Mouse (Mus musculus) frontal cortex, postnatal 10 days (tissue): ENCODE measurements around the gene Lgals12.

Experiments used
- DNase-seq, 2 experiments: peaks; one replicate each; pipeline ENCODE4 v3.0.0; 2022; ENCODE audit warnings: low spot score in 2 of 2, mixed read lengths in 1 of 2

The Lgals12 gene

DNA sequence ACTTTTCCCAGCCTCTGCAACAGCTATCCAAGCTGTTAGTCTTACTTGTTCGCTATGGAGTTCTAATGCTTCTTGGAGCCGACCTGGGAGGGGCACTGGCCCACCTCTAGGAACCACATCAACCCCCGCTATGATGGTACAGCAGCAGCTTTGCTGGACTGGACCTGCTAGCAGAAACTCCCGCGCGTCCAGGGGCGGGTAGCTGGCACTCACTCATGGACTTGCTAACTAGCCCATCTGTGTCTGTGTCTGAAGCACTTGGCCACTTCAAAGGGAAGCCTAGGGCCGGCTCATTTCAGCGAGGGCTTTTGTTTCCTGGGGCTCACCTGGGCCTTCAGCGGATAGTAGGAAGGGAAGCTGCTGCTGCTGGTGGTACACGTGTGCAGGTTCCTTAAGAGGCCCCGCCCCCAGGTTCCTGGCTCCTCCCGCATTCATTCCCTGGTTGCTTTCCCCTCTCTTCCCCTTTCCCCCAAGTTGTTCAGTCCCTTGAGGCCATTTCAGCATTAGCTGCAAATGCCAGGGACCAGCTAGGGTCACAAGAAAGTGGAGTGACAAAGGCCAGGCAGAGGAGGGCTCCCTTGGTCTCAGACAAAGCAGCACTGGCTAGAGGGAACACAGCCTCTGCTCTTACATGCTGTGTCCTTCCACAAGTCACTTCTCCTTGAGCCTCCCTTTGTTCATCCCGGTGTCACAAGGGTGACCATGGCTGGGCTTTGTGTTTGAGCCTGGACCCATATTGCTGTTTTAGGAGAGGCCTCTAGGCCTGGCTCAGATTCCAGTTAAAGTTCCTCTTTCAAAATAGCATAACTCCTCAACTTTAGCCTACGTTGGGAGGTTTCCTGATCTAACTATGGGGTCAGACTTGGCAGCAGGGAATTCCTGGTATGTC lies at the start of gene Lgals12:
Gene Lgals12 (minus strand): TSS at position 393 of the 889 bp plus-strand sequence.
- DNase-seq, result peak; percentile 35 to 48

DNA sequence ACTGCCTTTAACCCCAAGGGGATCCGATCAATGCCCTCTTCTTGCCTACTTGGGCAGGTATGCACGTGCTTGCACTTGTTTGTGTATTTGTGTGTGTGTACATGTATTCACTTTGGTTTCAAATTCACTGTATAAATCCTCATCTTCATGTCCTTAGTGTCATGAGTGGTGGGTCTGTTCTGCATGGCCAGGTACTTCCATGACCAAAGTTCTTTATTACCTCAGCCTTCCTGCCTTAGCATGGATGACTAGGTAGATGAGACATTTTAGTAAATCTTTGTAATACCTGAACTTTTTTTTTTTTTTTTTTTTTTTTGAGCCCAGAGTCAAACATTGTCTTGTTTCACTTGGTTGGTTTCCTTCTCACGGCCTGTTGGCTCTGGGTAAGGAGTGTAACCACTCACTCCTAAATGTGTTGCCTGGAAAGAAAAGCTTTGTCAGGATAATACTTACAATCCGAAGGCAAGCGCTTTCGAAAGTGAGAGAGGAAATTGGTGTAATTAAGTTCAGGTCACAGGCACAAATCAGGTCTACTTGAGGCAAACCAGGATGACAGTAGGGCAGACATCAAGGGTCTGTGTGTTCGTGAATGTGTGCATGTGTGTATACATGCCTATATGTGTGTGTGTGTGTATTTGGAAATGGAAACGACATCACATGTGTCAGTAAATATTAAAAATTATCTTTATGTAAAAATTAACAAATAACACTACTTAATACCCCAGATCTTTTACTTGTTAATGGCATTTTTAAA lies 42.1 kb upstream of the Lgals12 start:
- no peak for DNase-seq

DNA sequence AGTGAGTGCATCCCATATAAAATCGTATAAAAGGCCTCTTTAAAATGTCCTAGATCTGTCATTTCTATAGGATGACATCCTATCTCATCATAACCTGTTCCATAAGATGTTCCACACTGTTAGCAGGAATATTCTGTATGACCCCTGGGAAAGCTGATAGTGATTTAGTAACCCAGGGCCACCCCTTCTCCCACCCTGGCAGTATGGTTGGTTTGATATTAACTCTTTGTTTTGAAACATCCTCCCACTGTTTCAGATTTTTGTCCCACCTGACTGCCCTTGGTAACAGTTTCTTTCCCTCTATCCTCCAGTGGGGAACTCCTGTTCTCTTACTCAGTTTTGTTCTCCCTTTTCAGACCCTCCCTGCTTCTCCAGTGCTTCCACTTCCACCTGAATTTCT lies 26.8 kb upstream of the Lgals12 start:
- DNase-seq, result no peak

DNA sequence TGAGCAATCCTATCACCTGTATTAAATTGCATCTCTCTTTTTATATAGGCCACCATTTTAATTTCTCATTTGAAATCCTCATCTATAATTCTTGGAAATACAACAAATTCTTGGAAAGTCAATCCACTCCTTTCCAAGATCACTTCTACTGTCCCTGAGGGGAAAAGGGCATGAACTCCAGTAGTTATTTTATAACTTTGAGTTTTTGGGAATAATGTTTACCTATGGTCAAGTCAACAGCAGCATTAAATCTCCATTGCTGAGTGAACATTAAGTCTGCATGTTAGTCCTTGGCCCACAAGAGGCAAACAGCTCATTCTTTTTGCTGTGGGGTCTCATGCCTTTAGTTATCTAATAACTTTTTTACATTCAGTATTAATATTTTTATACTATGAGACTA lies 26.0 kb upstream of the Lgals12 start:
- DNase-seq, result no peak

DNA sequence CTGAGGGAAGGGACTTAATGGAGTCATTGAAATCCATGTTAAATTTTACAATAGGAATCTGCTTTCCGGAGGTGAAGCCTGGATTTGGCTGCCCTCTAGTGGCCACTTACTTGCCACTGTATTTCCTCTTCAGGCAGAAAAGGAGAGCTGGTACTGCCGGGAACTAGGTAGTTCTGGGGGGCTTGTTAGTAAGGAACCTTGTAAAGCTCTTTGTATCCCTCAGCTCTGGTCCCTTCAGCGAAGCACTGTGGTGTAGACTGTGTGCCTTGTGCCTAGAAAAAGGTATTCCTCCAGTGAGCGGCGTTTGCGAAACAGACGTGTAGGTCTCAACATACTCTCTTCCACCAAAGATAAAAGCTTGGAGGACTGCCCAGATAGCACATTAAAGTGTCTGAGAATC lies 10.7 kb upstream of the Lgals12 start:
- DNase-seq, result peak in 1 of 2 experiments; percentile 67

DNA sequence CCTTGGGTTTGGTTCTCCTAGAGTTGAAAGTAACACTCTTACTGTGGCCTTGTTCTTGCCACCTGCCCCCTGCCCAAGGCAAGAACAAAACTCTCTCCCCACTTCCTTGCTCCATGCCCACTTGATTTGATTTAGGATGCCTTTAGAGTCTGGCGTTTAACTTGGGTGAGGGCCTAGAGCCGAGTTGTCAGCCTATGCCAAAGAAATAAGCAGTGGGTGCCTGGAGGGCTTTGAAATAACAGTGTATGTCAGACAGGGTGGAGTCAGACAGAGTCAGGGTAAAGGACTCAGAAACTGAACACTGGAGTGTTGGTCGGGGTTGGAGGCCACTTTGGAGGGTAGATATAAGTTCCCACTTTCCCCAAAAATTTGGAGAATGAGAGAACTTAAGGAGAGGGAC lies 10.1 kb upstream of the Lgals12 start:
- DNase-seq, result no peak

DNA sequence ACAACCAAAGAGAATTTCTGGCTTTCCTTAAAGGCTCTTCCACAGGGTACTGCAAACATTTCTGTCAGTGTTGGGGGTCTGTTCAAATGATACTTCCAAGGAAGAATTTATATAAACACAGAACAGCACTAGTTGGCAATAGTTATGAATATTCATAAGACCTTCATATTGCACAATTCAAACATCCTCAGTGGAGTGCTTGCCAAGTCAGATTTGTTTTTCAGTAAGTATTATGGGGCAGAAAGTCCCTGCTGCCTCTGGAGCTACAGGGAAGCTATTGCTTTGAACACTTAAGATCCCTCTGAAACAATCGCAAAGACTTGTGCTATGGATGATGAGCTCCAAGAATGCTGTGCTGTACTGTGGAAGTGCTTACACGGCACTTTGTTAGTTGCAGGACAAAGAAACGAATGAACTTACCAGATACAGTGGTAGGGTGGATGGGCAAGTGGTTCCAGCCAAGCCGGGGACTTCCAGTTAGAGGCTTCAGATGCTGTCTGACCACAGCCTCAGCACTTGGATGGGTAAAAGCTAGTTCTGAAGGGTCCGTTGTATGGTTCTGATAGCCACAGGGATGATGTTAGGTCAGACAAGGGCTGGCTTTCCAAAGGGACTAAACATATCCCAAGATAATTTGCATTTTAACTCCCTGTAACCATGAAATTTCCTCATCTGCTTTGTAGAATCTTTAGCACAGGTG lies 9.4 kb upstream of the Lgals12 start:
- DNase-seq, result no peak

DNA sequence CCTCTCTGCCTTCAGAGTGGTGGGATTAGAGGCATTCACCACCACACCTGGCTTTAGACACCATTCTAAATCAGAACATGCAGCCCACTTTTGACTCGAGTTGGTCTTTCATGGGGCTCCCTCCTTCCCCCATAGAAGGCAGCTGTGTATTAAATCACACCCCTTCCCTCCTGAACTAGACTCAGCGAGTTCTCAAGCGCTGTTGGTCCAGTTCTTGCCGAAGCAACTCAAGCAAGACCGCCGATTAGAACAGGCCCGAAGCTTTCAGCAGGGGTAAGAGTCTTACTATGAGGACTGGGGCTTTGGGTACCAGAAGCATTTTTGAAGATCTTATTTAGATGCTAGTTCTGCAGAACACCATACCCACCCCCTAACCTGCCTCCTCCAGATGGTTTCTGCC lies 6.2 kb upstream of the Lgals12 start:
- no peak for DNase-seq

DNA sequence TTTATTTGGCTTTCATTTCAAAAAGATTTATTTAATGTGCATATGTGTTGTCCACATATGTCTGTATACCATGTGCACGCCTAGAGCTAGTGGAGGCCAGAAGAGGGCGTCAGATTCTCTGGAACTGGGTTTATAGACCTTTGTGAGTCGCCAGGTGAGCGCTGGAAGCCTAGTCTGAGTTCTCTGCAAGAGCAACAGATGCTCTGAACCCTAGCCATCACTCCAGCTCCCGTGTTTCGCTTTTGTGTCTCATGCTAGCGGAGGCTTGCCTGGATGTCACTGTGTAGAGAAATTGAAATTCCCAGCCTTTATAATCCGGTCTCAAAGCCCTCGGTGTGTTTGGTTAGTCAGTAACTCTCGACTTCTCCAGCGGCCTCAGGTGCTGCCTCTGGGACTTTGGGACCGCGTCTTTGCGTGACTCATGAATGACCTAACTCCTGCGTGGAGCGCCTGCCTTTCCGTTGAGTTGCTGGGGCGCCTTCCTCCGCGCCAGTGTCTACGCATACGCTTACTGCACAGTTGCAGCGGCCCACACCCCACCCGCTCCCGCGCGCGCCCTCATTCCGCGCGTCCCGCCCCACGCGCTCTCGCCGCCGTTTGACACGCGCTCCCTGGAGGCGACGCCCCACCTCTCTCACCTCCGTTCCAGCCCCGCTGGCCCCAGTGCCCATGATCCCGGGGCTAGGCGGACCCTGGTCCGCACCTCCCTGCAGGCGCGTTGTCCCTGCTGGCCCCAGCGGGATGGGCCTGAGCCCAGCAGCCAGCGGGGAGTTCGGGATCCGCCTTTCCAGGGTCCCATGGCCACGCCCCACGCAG lies 5.2 kb upstream of the Lgals12 start, which contains the start of gene Hrasls5:
Gene Hrasls5 (plus strand): TSS at position 600 of the 816 bp plus-strand sequence.
- DNase-seq, result peak in 1 of 2 experiments; percentile 50

DNA sequence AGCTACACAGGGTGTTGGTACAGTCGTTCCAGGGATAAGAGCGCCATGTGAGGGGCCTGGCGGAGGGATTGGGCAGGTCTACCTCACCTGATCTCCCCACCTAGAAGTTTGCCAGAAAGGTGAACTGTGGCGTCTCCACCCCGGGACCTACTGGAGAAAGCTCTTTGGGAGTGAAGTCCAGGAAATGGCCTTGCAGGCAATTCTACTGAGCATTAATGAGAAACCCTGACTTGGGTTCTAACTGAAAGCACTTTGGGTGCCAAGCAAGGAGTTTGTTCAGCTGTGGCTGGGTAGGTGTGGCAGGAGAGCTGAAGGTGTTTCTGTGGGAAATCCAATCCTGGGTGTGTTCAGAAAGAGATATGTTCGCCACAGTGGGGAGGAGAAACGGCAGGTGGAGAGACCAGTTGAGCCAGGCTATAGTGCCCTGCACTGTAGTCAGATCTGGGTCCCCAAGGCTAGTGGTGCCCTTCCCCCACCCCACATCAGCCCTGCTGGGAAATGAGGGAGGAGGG lies 753 bp upstream of the Lgals12 start:
- DNase-seq, result no peak

DNA sequence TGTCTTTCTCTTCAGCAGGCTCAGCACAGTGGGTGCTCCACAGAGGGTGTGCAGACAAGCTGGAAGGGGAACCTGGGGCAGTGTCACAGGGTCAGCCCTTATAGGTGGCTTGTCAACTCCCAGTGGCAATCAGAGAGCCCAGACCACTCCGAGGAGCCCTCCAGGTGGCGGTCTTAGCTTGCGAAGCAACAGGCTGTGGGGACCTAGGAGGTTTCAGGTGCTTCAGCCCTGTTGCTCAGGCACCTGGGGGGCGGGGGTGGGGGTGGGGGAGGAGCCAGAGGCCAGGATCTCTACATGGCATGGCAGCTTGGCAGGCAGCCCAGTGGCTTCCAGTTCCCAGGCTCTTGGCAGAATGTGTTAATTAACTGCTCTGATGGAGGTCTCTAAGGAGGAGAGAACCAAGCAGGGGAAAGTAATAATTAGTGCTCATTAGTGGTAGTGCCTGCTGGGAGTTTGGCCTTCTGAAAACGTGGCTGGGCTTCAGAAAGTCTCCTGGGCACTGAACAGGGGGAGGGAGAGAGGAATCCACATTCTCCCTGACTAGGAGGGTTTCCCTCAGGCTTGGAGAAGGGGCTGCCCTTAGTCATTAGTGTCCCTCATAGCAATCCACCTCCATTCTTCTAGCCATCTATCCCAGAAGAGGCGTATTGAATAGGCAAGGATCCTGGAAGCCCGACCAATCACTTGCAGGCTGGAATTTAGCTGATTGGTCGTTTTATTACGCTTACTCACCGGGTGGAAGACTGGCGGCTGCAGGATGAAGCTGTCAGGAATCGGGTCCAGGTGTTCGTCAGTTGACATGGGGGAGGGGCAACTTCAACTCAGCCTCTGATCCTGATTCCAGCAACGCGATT lies 836 bp downstream of the Lgals12 start:
- peak; percentile 69 to 72 for DNase-seq

DNA sequence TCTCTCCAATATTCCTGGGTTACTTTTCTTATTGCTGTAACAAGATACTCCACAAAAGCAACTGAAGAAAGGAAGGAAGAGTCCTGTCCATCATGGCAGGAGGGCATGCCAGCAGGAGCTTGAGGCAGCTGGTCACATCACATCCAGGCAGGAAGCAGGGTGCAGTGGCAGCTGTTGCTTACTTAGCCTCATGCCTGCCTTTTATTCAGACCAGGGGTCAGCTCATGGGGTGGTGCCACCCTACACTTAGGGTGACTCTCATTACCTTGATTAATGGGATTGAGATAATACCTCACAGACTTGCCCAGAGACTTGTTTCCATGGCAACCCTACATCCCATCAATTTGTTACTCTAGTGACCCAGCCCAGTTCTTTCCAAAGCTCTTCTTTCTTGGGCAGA lies 2.0 kb downstream of the Lgals12 start:
- DNase-seq, result no peak

DNA sequence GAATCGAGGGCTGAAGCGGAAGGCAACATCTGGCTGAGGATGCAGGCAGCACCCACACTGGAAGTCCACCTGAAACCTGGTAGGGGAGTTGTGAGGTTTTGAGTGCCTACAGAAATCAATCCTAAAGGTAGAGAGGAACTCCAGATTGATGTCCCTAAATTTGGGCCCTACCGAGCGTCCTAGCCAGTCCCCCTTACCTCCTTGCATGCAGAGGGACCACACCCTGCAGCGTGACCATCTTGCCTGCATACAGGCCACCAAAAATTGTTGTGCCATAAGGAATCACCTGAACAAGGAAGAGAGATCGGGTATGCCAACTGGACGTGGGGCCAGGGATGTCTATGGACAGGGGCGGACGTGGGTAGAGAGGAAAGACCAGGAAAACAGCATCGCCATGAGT lies 2.9 kb downstream of the Lgals12 start:
- DNase-seq, result no peak

DNA sequence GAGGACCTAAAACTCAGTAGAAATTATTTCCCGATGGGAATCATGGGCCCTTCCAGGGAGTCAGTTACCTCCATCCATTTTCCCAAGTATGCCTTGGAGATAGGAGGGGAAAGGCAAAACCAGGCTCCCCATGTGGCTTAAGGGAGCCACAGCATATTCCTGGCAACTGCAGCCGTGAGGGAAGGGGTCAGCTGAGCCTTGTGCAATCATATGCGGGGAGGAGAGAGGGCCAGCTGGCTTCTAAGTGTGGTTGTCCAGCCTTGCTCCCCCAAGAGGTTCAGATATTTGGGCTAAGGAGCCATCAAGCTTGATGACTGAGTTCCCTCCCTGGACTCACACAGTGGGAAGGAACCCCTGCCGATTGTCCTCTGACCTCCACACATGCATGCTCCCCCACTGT lies 5.4 kb downstream of the Lgals12 start:
- DNase-seq, result no peak

DNA sequence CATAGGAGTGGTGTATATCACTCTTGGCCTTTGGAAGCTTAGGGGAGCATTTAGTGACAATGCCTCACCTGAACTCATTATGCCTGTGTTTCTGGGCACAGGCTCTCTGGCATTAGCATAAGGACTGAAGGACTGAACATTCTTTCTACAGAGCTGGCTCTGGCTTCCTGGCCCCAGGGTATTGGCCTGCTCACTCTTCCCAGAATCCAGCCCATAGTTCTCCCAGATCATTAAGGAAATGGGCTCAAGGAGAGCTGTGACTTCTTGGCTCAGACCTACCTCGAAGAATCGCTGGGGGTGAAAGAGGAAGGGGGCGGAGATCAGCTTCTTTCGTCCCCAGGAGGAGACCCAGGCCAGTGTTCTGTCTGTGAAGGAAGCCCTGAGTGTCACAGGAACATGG lies 8.5 kb downstream of the Lgals12 start:
- DNase-seq, result no peak

DNA sequence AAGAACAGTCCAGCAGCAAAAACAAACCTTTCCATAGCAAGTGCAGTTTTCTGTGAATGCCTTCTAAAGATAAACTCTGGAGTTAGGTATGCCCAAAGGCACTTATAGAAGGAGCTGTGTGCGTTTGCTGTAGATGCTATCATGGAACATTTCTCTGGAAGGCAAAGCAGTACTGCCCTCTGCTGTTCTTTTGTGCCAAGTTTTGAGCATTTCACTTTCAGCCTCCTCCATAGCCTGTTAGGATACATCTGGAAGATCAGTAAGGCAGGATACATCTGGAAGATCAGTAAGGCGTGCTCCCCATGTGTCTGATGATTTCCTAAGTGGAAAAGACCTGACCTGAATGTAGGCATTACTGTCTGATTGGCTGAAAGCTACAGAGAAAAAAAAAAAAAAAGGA lies 11.5 kb downstream of the Lgals12 start:
- DNase-seq, result peak in 1 of 2 experiments; percentile 36

DNA sequence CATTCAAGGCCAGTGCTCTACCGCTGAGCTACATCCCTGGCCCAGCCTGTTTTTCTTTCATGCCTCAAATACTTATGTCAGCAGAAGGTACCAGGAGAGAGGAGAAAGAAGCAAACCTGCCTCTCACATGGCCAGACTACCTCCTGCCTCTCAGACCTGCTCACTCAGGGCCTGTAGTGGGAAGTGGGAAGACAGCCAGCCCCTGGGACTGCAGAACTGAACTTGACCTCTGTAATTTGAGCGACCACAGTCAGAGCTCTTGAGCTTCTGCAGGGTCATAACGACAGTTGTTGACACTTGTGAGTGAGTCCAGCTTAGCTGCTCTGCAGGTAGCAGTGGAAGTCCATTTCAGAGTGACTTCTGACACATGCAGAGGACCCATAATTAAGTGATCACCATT lies 15.0 kb downstream of the Lgals12 start:
- no peak for DNase-seq

DNA sequence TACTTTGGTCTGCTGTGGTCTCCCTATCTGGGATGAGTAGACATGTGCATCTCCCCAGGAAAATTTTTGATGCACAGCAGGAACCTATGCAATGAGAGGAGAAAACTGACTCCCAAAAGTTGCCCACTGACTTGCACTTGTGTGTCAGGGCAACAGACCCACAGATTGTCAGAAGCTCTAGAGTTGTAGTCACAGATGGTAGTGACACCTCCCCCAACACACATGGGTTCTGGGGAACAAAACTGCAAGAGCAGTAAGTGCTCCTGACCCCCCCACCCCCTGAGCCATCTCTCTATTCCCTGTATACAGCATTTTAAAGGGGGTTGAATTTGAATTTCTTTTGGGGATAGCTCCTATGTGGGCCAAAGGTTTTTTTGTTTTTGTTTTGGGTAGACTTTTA lies 16.2 kb downstream of the Lgals12 start:
- no peak for DNase-seq

DNA sequence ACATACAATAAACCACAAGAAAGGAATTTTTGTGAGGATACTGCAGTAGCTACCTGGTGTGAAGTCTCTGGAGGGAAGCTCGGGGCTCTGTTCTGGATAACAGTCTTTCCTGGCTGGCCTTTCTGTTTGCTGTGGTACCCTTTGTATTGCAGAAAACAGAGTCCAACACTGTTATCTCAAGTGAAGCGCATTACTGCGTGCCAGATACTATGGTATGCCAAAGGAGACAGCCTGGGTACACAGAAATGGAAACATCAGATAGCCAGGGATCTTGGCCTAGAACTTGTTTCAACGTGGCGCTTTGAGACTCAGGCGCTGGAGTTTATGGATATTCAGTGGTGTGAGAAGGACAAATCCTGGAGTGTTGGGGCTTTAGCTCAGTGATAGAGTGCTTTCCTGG lies 21.2 kb downstream of the Lgals12 start:
- DNase-seq, result no peak

DNA sequence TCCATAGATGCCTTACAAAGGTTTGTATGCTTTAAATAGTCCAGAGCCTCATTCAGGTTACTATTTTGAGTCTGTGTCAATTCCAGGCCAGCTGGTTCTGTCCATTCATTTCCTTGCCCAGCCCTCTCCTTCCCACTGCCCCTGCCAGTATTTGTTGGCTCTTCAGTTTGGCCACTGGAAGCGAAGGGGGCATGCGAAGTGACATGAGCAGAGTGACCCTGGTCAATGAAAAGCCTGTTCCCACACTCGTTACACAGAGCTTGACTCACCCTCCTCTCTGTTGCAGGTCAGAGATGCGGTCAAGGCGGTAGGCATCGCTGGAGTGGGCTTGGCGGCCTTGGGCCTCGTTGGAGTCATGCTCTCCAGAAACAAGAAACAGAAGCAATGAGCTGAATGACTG lies 21.7 kb downstream of the Lgals12 start:
- DNase-seq, result no peak
